Mouse (Mus musculus) spleen, postnatal 10 days (tissue): ENCODE data around the gene Ccng1.
"Not testable (repeated sequence)": the region's sequence is repeated elsewhere in the genome, so short reads cannot be mapped to it uniquely, and the experiment has no call there.

Experiments
- DNase-seq, 2 experiments: peaks; one replicate each; pipeline ENCODE4 v3.0.0; 2021 to 2022; ENCODE audit warnings: low spot score in 2 of 2

The Ccng1 gene

GRCm38 (mm10) chr11:40718324-40718723, 36.8 kb downstream of the Ccng1 start:
- no peak for DNase-seq

- no peak for DNase-seq
These were observed 39.6 kb downstream of the Ccng1 start for GRCm38 (mm10) chr11:40715524-40715923.

GRCm38 (mm10) chr11:40713858-40714257, 41.3 kb downstream of the Ccng1 start:
- no peak for DNase-seq

- DNase-seq, result not testable (repeated sequence)
These were observed 45.2 kb downstream of the Ccng1 start for GRCm38 (mm10) chr11:40709899-40710298.
